Mouse (Mus musculus): ENCODE measurements around the gene Slc25a43.

The Slc25a43 gene

GRCm38 (mm10) chrX:36743503-36744101 lies at the start of gene Slc25a43:
TSS of gene Slc25a43 (plus strand) at chrX:36743659.
- peak; percentile 8 for DNase-seq (ENCODE audit: low spot score)

- no peak for DNase-seq (ENCODE audit: low spot score)
Observed at GRCm38 (mm10) chrX:36740124-36740951, 3.1 kb upstream of the Slc25a43 start.

- no peak for DNase-seq (ENCODE audit: low spot score)
Observed at GRCm38 (mm10) chrX:36741278-36741677, 2.2 kb upstream of the Slc25a43 start.

- DNase-seq (ENCODE audit: low spot score): no peak
Observed at GRCm38 (mm10) chrX:36742744-36743143, 715 bp upstream of the Slc25a43 start.

DNA sequence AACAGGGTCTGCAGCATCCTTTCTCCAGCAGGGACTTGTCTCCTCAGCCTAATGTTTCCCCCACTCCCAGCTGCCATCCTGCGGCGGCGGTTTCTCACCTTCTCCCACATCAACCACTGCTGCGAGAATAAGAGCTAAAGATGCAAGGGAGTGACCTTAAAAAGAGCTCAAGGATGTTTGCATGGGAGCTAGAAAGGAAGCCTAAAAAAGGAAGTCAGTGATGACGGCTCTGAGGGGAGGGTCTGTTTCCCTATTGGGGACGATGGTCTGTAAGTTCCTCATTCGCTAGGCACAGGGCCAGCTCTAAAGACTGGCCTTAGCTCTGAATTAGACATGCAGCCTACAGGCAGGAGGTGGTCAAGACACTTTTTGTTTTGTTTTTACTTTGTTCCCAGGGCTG lies 1.3 kb downstream of the Slc25a43 start:
- peak; percentile 43 for DNase-seq (ENCODE audit: low spot score)

DNA sequence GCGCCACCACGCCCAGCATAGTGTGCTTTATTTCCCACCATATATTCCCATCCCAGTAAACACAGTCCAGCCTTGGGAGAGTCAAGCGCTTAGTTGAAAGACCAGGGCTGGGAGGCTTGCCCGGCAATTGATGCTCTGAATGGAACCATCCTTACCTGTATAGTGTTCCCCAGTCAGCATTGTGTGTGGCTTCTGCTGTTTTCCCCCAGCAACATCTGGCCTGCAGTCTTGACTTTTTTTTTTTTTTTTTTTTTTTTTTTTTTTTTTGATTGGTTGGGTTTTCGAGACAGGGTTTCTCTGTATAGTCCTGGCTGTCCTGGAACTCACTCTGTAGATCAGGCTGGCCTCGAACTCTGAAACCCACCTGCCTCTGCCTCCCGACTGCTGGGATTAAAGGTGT lies 1.9 kb downstream of the Slc25a43 start:
- no peak for DNase-seq (ENCODE audit: low spot score)

DNA sequence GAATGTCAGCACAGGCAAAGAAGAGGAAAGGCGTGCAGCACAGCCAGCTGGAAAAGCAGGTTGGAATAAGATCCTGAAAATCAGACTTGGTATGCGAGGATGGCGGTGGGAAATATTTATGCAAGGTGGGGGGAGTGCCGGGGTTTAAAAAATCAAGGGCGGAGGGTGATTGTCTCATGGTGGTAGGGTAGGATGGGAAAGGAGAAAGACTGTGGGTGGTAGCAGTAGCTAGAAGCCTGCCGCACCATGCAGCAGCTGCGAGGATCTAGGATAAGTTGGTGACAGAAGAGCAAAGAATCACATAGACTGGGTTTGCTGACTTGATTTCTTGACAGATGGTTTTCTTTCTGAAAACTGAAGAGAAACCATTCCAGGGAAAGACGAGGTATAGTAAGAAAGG lies 3.3 kb downstream of the Slc25a43 start:
- no peak for DNase-seq (ENCODE audit: low spot score)

- DNase-seq (ENCODE audit: low spot score): no peak
Observed at GRCm38 (mm10) chrX:36748573-36748972, 5.1 kb downstream of the Slc25a43 start.

- no peak for DNase-seq (ENCODE audit: low spot score)
Observed at GRCm38 (mm10) chrX:36749281-36749785, 5.9 kb downstream of the Slc25a43 start.

DNA sequence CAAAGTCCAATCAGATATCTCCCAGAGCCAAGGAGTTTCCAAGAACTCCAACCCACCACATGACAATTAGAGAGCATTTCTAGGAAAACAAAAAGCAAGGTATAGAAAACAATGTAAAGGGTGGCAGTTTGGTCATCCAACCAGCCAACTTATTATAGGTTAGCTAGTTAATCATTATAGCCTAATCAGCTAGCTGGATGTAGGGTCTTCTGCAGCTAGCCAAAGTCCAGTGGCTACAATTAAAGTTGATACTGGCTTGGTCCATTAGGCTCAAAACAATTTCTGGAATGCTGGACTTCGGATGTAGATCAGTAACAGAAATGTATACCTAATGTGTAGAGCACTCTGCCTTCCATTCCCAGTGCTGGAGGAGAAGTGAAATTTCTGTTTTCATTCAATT lies 7.1 kb downstream of the Slc25a43 start:
- DNase-seq (ENCODE audit: low spot score): no peak

- no peak for DNase-seq (ENCODE audit: low spot score)
Observed at GRCm38 (mm10) chrX:36752586-36752985, 9.1 kb downstream of the Slc25a43 start.

- no peak for DNase-seq (ENCODE audit: low spot score)
Observed at GRCm38 (mm10) chrX:36757796-36758472, 14.5 kb downstream of the Slc25a43 start.

- DNase-seq (ENCODE audit: low spot score): no peak
Observed at GRCm38 (mm10) chrX:36758566-36758965, 15.1 kb downstream of the Slc25a43 start.

DNA sequence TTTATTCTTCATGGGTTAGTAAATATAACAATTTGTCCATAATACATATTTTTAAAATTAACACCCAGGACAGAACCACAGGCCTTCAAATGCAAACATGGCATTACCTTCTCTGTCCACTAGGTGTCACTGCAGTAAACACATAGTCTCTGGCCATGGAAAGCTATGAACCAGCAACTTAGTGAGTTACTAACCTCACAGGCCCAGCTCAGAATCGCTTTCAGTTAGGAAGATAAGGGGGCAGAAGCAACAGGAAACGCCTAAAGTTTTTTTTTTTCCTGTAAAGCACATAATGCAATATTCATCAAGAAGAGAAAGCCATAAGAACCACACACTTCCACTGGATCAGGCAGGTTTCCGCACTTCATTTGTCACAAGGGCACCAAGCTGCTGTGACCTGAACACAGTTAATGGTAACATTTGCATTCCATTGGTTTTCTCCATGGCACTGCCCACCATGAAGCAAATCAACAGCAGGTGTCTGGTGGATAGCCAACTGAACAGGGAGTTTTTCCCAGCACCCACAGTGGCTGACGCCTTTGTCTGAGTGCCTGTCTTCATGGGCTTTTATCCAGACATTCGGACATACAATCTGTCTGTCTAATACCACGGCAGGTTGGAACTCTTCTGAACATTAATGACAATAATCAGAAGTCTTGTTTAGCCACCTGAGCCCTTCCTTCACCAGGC lies 17.6 kb downstream of the Slc25a43 start:
- DNase-seq (ENCODE audit: low spot score): no peak

- DNase-seq (ENCODE audit: low spot score): no peak
Observed at GRCm38 (mm10) chrX:36762289-36762688, 18.8 kb downstream of the Slc25a43 start.

DNA sequence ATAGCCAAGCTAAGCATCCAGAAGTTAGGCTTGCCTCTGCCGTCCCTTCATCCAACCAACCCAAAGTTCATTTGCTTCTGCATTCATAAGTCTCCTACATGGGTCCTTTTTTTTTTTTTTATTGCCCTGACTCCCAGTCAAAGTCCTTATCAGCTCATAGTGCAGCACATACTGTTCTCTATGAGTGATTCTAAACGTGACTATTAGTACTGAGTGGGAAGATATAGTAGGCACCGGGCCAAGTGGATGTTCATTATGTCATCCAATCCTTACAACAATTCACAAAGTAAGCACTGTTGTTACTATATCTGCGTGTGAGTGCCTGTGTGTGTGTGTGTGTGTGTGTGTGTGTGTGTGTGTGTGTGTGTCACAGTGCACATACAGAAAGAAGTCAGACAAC lies 19.4 kb downstream of the Slc25a43 start:
- DNase-seq (ENCODE audit: low spot score): peak; percentile 35

DNA sequence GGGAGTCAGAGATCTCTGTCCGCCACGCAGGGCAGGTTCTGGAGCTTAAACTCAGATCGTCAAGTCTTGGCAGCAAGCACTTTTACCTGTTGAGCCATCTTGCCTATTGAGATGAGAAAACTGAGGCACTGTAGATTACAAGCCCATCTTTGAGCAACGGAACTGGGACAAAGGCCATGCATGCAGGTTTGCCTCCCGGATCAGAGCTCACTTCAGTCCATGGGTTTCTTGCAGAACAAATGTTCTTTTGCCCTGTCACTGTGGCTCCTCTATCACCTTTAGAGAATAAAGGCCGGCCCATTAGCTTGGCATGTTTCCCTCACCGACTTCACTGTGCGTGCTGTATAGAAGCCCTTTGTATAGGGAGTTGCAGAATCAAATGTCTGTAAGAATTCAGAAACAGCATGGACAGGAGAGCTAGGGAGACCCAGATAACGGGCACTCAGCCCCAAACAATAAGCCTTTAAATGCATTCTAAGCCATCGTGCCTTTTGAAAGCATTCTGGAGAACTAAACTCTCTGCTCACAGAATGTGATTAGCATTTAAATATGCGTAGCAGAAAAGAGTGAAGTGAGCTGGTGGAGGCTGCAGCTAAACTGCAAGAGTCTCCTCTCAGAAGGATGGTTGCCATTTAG lies 20.0 kb downstream of the Slc25a43 start:
- no peak for DNase-seq (ENCODE audit: low spot score)

DNA sequence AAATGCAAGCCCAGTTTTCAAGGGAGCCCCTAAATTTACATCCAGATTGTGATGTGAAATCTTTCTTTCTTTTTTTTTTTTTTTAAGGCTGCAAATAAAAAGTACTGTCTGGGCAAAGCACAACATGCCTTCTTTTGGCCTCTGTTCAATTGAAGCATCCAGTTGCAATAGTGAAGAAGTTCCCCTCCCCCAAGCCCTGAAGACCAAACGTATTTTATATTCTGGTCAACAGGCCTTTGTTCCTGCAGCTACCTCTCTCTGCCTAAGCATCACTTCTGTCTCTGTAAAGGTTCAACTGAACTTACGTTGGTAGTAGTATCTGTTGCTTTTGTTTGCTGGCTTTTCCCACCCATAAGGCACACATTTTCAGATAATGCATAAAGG lies 20.5 kb downstream of the Slc25a43 start:
- DNase-seq (ENCODE audit: low spot score): no peak

DNA sequence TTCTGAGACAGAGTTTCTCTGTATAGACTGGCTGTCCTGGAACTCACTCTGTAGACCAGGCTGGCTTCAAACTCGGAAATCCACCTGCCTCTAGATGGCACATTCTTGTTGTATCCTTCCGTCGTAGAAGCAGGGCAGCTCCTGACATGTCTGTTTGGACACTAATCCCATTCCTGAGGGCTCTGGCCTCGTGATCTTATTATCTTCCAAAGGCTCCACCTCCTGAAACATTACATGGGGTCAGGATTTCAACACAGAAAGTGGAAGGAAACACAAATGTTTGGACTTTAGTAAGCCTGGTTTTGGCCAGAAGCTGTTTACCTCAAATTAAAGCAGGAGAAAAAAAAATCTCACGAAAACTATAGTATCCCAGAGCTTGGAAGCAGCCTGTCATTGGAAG lies 23.9 kb downstream of the Slc25a43 start:
- DNase-seq (ENCODE audit: low spot score): no peak

DNA sequence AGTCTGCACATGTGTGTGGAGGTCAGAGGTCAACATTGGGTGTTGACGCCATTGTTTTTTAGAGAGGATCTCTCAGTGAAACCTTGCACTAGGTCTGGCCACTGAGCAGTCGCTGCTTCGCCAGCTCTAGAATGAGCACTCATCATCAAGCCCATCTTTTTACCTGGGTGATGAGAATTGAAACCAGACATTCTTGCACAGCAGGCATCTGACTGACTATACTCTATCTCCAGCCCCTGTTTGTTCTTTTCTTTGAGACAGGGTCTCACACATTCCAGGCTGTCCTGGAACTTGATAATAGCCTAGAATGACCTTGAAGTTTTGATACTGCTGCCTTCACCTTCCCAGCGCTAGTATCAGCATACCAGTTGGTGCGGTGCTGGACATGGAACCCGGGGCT lies 29.1 kb downstream of the Slc25a43 start:
- DNase-seq (ENCODE audit: low spot score): no peak

GRCm38 (mm10) chrX:36775520-36775919 lies 32.1 kb downstream of the Slc25a43 start:
- DNase-seq (ENCODE audit: low spot score): no peak

DNA sequence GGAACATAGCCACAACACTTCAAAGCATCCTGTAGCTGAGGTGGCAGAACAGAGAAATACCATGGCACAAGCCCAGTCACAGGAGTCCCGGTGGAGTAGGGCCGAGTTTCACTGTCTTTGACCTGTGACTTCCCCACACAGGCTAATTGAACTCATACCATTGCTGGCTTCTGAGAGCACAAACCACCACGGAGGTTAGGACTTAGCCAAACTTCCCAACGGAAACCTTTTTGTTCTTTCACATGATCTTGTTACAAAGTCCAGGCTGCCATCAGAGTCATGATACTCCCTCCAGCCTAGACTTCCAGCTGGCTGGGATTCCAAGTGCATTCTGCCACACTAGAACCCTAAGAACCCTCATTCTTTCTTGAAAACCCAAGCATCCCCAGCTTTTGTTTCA lies 34.2 kb downstream of the Slc25a43 start:
- no peak for DNase-seq (ENCODE audit: low spot score)
